Mouse (Mus musculus): ENCODE data around the gene Cacna1c.

DNA sequence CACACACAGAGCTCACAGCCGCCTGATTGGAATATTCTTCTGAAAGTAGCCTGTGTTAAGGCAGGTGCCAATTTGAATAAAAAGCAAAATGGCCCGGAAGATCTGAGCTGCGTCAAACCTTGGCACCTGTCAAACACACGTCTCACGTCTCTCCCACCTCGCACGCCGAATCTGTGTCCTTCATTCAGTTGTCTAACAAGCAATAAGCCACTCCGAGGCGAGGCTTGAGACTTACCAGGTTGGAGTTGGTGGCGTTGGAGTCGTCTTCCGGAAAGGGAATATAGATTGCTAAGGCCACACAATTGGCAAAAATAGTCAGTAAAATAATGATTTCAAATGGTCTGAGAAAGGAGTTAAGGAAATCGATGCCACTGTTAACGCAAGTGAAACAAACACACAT, 143.9 kb downstream of the Cacna1c start:
- no peak for TF ChIP-seq POLR2A (IDR thresholded peaks at IDR 0.05; ENCODE audit: borderline replicate concordance, insufficient read depth, low read length)
- no peak for TF ChIP-seq CTCF (IDR thresholded peaks at IDR 0.05; ENCODE audit: borderline replicate concordance, insufficient read depth, low read depth, low read length)
